Mouse (Mus musculus) yolk sac, embryonic 10.5 days (tissue): ENCODE results near the gene Pdzd2.

ENCODE experiments used
- DNase-seq: peaks from one replicate; pipeline ENCODE4 v3.0.0-alpha.2; 2017; ENCODE audit warnings: low spot score

The Pdzd2 gene

GRCm38 (mm10) chr15:12429572-12430431, 309.9 kb downstream of the Pdzd2 start:
- DNase-seq = peak; percentile 58

DNA sequence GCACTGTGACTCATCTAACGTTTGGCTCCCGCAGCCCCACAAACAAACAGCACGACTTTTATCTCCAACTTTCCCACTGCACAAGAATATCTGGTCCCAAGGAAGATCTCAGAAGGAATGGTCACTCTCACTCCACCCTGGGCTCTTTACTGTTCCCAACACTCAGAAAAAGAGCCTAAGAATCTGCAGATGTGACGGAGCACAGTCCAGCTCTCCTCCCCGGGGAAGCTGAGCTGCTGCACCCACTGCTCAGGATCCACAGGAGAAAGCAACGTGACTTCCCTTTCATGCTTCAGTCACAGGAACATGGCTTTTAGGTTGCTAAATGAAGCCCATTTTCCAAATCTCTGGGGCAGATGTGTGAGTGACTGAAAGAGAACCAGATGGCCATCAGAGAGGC, 311.9 kb downstream of the Pdzd2 start:
- DNase-seq = no peak

GRCm38 (mm10) chr15:12426342-12426741, 313.4 kb downstream of the Pdzd2 start:
- DNase-seq = no peak

- DNase-seq = no peak
These were observed 314.6 kb downstream of the Pdzd2 start for GRCm38 (mm10) chr15:12425049-12425627.

DNA sequence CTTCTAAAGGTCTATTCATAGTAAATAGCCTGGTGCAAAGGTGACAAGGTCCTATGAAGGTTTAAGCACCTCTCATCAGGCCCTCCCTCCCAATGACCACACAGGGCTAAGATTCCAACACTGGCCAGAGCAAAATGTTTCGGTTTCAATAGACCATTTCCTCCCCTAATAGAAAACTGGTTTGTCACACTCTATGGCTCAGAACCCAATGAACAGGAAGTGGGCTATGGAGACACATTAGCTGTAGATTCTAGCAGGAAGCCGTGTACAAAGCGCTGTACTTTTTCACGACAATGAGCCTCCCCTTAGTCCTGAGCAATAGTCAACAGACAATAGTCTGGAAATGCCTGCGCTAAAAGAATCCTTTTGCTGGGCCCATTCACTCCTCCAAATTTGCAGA, 315.5 kb downstream of the Pdzd2 start:
- no peak for DNase-seq

DNA sequence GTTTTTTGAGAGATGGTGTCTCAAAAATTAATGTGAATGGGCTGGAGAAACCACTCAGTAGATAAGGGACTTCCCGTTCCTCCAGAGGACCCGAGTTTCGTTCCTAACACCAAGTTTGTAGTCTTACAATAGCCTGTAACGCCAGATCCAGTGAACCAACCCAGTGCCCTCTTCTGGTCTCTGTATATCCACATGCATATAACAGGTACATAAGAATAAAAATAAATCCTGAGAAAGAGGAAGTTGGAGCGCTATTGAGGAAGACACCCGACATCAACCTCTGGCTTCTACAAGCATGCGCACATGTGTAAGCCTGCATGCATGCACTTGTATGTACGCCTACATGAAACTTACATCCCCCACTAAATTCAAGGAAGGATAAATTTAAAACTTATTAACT, 318.8 kb downstream of the Pdzd2 start:
- no peak for DNase-seq

GRCm38 (mm10) chr15:12420376-12420775, 319.3 kb downstream of the Pdzd2 start:
- DNase-seq = no peak

GRCm38 (mm10) chr15:12419446-12419845, 320.3 kb downstream of the Pdzd2 start:
- DNase-seq = peak; percentile 59

- no peak for DNase-seq
These were observed 324.1 kb downstream of the Pdzd2 start for GRCm38 (mm10) chr15:12415536-12416200.

- no peak for DNase-seq
These were observed 325.0 kb downstream of the Pdzd2 start for GRCm38 (mm10) chr15:12414696-12415095.

GRCm38 (mm10) chr15:12408205-12408604, 331.5 kb downstream of the Pdzd2 start:
- DNase-seq = no peak

DNA sequence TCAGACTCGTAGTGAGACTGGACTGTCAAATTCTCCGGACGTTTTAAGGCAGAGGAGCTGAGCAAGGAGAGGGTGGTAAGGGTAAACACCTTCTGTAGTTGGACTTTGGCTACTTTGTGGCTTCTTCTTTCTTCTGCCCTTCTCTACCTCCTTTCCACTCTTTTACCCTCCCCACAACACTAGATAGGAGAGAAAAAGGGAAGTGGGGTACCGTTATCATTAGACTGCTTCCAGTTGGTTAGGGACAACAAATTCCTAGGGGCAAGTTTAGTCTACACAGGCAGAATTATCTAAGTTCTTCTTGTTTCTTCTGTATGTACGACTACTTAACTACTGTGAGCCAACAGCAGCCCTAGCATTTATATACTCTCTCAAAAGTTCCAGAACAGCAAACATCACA, 334.1 kb downstream of the Pdzd2 start:
- DNase-seq = no peak

GRCm38 (mm10) chr15:12397032-12397431, 342.7 kb downstream of the Pdzd2 start:
- DNase-seq = no peak

- DNase-seq = no peak
These were observed 345.0 kb downstream of the Pdzd2 start for GRCm38 (mm10) chr15:12394758-12395157.

DNA sequence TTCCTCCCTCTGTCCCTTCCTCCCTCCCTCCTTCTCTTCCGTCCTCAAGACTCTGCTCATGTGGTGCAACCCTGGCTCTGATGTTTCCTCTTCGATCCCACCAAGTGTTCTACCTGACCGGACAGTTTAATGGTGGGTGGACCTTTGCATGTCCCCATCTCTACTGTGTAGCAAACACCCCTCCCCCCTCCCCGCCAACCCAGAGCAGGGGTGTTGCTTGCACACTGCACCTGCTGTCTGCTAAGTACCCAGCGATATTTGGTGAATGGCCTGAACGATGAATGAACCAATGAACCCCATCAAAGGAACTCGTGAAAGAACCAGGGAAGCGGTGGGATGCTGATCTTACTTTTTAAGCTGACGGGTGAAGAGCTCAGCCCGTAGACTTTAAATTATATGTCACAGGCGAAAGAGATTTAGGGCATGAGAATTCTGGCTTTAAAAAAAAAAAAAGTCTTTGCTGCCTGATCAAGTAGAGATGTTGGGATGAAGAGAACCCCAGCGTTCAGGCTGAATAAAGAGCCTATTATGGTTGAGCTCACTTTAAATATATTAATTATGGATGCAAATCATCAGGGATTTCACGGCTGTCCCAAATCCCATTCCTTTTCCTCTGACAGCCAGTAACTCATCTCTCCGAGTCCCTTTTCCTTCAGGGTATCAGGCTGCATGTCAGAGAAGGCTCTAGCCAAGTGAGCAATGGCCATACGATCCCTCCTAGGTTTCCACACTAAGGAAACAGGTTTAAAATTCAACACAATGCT, 350.8 kb downstream of the Pdzd2 start:
- no peak for DNase-seq

DNA sequence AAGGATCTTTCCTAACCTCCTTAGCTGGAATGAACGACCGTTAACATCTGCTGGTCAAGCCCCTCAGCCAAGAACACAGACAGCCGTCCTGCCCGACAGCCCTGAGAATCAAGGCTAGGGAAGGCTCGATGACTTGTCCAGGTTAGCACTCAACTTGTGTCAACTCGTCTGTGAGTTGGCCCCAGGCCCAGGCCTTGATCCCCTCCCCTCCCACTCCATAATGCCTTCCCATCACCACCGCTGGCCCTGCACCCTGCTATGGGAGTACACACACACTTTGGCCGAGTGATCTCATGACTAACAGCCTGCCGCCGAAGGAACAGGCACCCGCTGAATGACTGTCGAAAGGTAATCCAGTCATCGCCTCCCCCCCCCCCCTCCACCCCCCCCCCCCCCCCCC, 355.0 kb downstream of the Pdzd2 start:
- DNase-seq = no peak

GRCm38 (mm10) chr15:12380548-12380947, 359.2 kb downstream of the Pdzd2 start:
- peak; percentile 30 for DNase-seq

DNA sequence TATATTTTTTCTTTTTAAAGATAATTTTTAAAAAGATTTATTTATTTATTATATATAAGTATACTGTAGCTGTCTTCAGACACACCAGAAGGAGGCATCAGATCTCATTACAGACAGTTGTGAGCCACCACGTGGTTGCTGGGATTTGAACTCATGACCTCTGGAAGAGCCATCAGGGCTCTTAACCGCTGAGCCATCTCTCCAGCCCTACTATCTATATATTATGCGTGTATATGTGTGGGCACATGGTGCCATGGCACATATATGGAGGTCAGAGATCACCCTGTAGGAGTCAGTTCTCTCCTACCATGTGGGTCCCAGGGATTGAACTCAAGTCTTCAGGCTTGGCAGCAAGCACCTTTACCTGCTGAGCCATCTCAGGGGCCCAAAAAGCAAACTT, 359.7 kb downstream of the Pdzd2 start:
- no peak for DNase-seq

- no peak for DNase-seq
These were observed 361.9 kb downstream of the Pdzd2 start for GRCm38 (mm10) chr15:12377800-12378199.

GRCm38 (mm10) chr15:12376491-12377069, 363.1 kb downstream of the Pdzd2 start:
- DNase-seq = no peak

DNA sequence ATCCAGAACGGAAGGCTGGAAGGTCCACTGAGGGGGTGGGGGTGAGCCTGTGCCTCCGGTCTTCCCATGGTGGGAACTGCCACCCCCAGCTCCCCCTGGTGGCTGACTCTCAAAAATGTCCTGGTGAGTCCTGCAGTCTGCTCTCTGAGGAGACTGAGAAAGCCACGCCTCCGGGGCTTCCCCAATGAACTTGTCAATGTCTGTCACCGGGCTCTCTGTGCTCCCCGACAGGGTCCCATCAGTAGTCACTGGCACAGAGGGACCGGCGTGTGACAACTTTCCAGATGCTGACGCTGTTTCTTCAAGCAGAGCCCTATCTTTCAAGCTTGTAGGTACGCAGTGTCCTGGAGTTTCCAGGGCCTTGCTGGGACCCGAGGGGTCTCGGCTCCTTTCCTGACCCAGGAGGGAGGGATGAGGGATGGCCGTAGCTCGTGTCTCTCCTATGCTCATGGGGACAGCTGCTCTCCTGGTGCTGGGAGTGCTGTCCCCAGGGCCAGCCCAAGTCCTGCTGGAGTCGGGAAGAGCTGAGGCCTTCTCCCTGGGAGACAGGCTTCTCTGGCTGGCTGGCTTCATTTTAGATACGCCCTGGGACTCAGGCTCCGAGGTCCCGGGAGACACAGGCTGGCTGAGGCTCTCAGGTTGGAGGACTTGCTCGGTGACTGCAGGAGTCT, 363.9 kb downstream of the Pdzd2 start:
- peak; percentile 80 for DNase-seq
